Mouse (Mus musculus): Measurements from ENCODE around the gene Tpmt. TPM values are rescaled to one million over a fixed set of nuclear protein-coding genes. Genes with fewer than 3 reads are reported as not detected.

The Tpmt gene
- polyA plus RNA-seq, 1 experiment, result 7.4 TPM

DNA sequence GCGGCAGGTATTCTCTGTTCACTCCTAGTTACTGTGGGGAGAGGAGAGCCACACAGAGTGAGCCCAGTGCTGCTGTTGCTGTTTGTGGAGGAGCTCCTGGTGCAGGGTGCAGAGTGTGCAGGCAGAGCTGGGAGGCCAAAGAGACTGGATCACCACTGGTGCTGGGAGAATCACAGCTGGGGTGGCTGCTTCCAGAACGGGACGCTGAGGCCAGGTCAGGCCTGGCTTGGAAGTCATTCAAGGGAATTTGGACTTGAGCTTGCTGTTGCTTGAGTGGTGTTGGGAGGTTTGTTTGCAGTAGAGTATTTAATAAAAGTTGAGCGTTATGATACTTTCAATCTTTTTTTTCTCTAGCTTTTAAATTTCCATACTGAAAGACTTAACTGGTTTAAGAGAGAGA, 3.5 kb upstream of the Tpmt start:
- Histone ChIP-seq H3K4me3 (no peak overlapping the region), H3ac (ENCODE audit: control insufficient read depth, insufficient read length) (no peak overlapping the region), H3K79me2 (ENCODE audit: control insufficient read depth, insufficient read depth) (no peaks in the 10 kb centered on the region), H3K4me2 (ENCODE audit: low read depth) (no peak overlapping the region), H3K27me3 (ENCODE audit: control insufficient read depth, insufficient read depth, insufficient read length) (no peaks in the 10 kb centered on the region), H3K36me3 (ENCODE audit: control insufficient read depth, insufficient read depth) (no peaks in the 10 kb centered on the region)
- TF ChIP-seq CEBPB (IDR thresholded peaks at IDR 0.05; ENCODE audit: insufficient read depth, poor library complexity, severe bottlenecking) (no peak), USF1 (IDR thresholded peaks at IDR 0.05; ENCODE audit: low read depth) (no peak), TCF12 (IDR thresholded peaks at IDR 0.05; ENCODE audit: insufficient read depth, poor library complexity, severe bottlenecking) (no peak), SRF (IDR thresholded peaks at IDR 0.05; ENCODE audit: control insufficient read depth, insufficient read length, low read depth) (no peak), POLR2A (IDR thresholded peaks at IDR 0.05; ENCODE audit: insufficient read length, low read depth) (no peak), E2F4 (IDR thresholded peaks at IDR 0.05; ENCODE audit: insufficient read depth) (no peak), REST (IDR thresholded peaks at IDR 0.05; ENCODE audit: insufficient read depth, insufficient read length) (no peak), TCF3 (IDR thresholded peaks at IDR 0.05; ENCODE audit: insufficient read length, low read depth) (no peak), MYOG (IDR thresholded peaks at IDR 0.05; ENCODE audit: control insufficient read depth in 1 of 3, insufficient read depth in 1 of 3, insufficient read length in 2 of 3, low read depth in 2 of 3) (no peak), POLR2AphosphoS2 (IDR thresholded peaks at IDR 0.05; ENCODE audit: insufficient read length, low read depth) (no peak), MYOD1 (IDR thresholded peaks at IDR 0.05; ENCODE audit: control insufficient read depth in 1 of 3, insufficient read length in 2 of 3, low read depth in 2 of 3) (no peak), MAX (IDR thresholded peaks at IDR 0.05; ENCODE audit: low read depth) (no peak)

DNA sequence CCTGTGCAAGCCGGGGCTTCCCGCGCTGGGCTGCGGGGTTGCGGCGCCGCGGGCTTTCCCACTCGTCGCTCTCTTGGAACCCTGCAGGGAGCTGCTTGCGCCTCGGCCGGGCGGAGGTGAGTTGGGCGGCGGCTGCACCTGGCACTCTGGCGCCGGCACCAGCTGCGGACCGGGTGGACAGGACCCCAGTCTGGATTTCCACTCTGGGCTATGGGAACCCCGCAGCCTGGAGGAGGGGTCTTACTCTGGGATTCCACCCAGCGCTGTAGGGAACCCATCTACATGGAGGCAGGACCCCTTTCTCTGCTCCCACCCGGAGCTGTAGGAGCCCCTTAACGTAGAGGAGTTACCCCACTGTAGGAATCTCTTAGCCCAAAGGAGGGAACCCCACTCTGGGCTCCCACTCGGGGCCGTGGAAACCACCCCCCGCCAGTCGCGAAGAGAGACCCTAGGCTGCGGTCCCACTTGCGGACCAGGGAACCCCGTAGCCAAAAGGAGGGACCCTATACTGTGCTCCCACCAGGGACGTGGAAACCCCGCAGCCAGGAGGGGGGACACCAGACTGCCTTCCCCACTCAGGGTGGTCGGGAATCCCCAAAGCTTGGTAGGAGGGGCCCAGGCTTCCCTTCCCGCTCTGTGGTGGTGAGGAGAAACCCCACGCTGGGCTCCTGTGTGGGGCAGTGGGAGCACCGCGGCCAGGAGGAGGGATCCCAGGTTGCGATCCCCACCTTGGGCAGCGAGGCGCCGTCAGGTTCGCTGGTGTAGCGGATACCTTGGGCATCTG, 512 bp downstream of the Tpmt start:
- Histone ChIP-seq H3K27me3 (ENCODE audit: control insufficient read depth, insufficient read depth, insufficient read length) (no peaks in the 10 kb centered on the region), H3K4me3 (peak overlapping the region; percentile 27), H3K36me3 (ENCODE audit: control insufficient read depth, insufficient read depth) (no peaks in the 10 kb centered on the region), H3K4me2 (ENCODE audit: low read depth) (peak overlapping the region; percentile 95), H3K79me2 (ENCODE audit: control insufficient read depth, insufficient read depth) (no peaks in the 10 kb centered on the region), H3ac (ENCODE audit: control insufficient read depth, insufficient read length) (peak overlapping the region; percentile 44)
- TF ChIP-seq POLR2A (IDR thresholded peaks at IDR 0.05; ENCODE audit: insufficient read length, low read depth) (no peak), TCF3 (IDR thresholded peaks at IDR 0.05; ENCODE audit: insufficient read length, low read depth) (no peak), E2F4 (IDR thresholded peaks at IDR 0.05; ENCODE audit: insufficient read depth) (no peak), MYOD1 (IDR thresholded peaks at IDR 0.05; ENCODE audit: control insufficient read depth in 1 of 3, insufficient read length in 2 of 3, low read depth in 2 of 3) (peak in 1 of 3 experiments; percentile 57), CEBPB (IDR thresholded peaks at IDR 0.05; ENCODE audit: insufficient read depth, poor library complexity, severe bottlenecking) (no peak), SRF (IDR thresholded peaks at IDR 0.05; ENCODE audit: control insufficient read depth, insufficient read length, low read depth) (no peak), MAX (IDR thresholded peaks at IDR 0.05; ENCODE audit: low read depth) (no peak), MYOG (IDR thresholded peaks at IDR 0.05; ENCODE audit: control insufficient read depth in 1 of 3, insufficient read depth in 1 of 3, insufficient read length in 2 of 3, low read depth in 2 of 3) (peak in 1 of 3 experiments; percentile 54), USF1 (IDR thresholded peaks at IDR 0.05; ENCODE audit: low read depth) (no peak), TCF12 (IDR thresholded peaks at IDR 0.05; ENCODE audit: insufficient read depth, poor library complexity, severe bottlenecking) (no peak), POLR2AphosphoS2 (IDR thresholded peaks at IDR 0.05; ENCODE audit: insufficient read length, low read depth) (no peak), REST (IDR thresholded peaks at IDR 0.05; ENCODE audit: insufficient read depth, insufficient read length) (no peak)

DNA sequence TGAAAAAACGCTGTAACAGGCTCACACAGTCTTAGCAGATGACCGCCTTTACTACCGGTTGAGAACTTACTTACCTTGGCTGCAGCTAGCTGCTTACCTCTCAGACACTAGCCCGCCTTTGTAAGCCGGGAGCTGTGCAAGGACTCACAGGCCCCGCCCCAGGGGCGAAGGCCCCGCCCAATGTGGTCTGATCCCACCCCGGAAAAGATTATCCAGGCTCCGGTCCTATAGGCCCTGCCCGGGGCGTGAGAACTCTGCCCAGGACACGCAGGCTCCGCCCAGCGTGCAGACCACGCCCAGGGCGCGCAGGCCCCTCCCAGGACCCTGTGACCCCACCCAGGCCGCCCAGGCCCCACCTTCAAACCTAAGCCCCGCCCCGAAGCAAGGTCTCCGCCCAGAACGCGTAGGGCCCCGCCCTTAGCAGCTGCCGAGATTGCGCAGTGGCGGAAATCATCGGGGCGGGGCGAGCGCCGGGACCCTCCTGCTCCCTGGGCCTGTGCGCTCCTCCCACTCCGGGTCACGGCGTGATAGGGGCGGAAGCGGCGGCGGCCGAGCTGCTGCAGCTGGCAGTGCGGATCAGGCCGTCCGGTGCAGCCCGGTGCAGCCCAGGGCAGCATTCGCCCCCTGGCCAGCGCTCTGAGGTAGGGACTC, 1.4 kb downstream of the Tpmt start, which contains the start of gene Kdm1b:
Gene Kdm1b (plus strand): TSS at position 470 of the 651 bp plus-strand sequence.
- no peaks in the 10 kb centered on the region for H3K79me2 ChIP-seq (ENCODE audit: control insufficient read depth, insufficient read depth)
- H3ac ChIP-seq (ENCODE audit: control insufficient read depth, insufficient read length), result peak within 1 kb of the TSS; percentile 44
- TF ChIP-seq TCF3 (IDR thresholded peaks at IDR 0.05; ENCODE audit: insufficient read length, low read depth) (peak; percentile 54), MAX (IDR thresholded peaks at IDR 0.05; ENCODE audit: low read depth) (no peak), POLR2AphosphoS2 (IDR thresholded peaks at IDR 0.05; ENCODE audit: insufficient read length, low read depth) (peak; percentile 93), POLR2A (IDR thresholded peaks at IDR 0.05; ENCODE audit: insufficient read length, low read depth) (peak; percentile 98), USF1 (IDR thresholded peaks at IDR 0.05; ENCODE audit: low read depth) (no peak), MYOG (IDR thresholded peaks at IDR 0.05; ENCODE audit: control insufficient read depth in 1 of 3, insufficient read depth in 1 of 3, insufficient read length in 2 of 3, low read depth in 2 of 3) (peak in 2 of 3 experiments; percentile 40 to 70), MYOD1 (IDR thresholded peaks at IDR 0.05; ENCODE audit: control insufficient read depth in 1 of 3, insufficient read length in 2 of 3, low read depth in 2 of 3) (peak in 2 of 3 experiments; percentile 68 to 85), REST (IDR thresholded peaks at IDR 0.05; ENCODE audit: insufficient read depth, insufficient read length) (no peak)
- no peaks in the 10 kb centered on the region for H3K36me3 ChIP-seq (ENCODE audit: control insufficient read depth, insufficient read depth)
- H3K4me3 ChIP-seq, result peak within 1 kb of the TSS; percentile 27
- no peaks in the 10 kb centered on the region for H3K27me3 ChIP-seq (ENCODE audit: control insufficient read depth, insufficient read depth, insufficient read length)
- peak within 1 kb of the TSS; percentile 95 for H3K4me2 ChIP-seq (ENCODE audit: low read depth)

DNA sequence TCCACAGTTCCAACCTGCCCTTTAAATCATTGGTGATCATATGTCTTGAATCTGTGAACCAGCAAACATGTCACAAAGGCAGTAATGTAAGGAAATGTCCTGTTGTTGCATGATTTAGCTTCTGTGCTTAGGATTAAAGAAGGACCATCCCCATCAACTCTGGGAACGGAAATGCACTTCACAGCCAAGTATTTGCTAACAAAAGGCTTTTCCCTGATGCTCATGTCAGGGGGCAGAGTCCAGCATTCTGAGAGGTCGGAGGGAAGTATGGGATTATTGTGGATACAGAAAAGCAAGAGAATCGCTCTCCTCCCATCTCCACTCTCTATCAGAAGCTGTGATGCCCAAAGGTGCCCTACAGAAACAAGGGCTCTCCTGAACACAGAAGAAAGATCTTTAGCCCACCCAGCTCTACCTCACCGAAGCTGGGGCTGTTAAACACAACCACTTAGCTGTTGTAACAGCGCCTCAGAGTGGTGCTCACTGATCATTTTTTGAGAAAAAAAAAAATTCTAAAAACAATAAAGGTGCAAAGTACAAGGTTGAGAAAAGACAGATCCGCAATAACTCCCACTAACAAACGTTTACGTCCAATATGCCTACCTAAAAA, 2.4 kb downstream of the Tpmt start:
- no peak for TF ChIP-seq MAX (IDR thresholded peaks at IDR 0.05; ENCODE audit: low read depth)
- no peak for TF ChIP-seq SRF (IDR thresholded peaks at IDR 0.05; ENCODE audit: control insufficient read depth, insufficient read length, low read depth)
- no peak for TF ChIP-seq CEBPB (IDR thresholded peaks at IDR 0.05; ENCODE audit: insufficient read depth, poor library complexity, severe bottlenecking)
- no peak for TF ChIP-seq MYOG (IDR thresholded peaks at IDR 0.05; ENCODE audit: control insufficient read depth in 1 of 3, insufficient read depth in 1 of 3, insufficient read length in 2 of 3, low read depth in 2 of 3)
- no peak for TF ChIP-seq POLR2AphosphoS2 (IDR thresholded peaks at IDR 0.05; ENCODE audit: insufficient read length, low read depth)
- TF ChIP-seq TCF12 (IDR thresholded peaks at IDR 0.05; ENCODE audit: insufficient read depth, poor library complexity, severe bottlenecking), result no peak
- no peak for TF ChIP-seq TCF3 (IDR thresholded peaks at IDR 0.05; ENCODE audit: insufficient read length, low read depth)
- no peak for TF ChIP-seq MYOD1 (IDR thresholded peaks at IDR 0.05; ENCODE audit: control insufficient read depth in 1 of 3, insufficient read length in 2 of 3, low read depth in 2 of 3)
- TF ChIP-seq E2F4 (IDR thresholded peaks at IDR 0.05; ENCODE audit: insufficient read depth), result no peak
- no peak for TF ChIP-seq POLR2A (IDR thresholded peaks at IDR 0.05; ENCODE audit: insufficient read length, low read depth)
- TF ChIP-seq REST (IDR thresholded peaks at IDR 0.05; ENCODE audit: insufficient read depth, insufficient read length), result no peak
- TF ChIP-seq USF1 (IDR thresholded peaks at IDR 0.05; ENCODE audit: low read depth), result no peak
- no peak overlapping the region for H3ac ChIP-seq (ENCODE audit: control insufficient read depth, insufficient read length)
- H3K36me3 ChIP-seq (ENCODE audit: control insufficient read depth, insufficient read depth), result no peaks in the 10 kb centered on the region
- no peaks in the 10 kb centered on the region for H3K79me2 ChIP-seq (ENCODE audit: control insufficient read depth, insufficient read depth)
- H3K4me2 ChIP-seq (ENCODE audit: low read depth), result peak overlapping the region; percentile 81
- H3K4me3 ChIP-seq, result peak overlapping the region; percentile 27
- H3K27me3 ChIP-seq (ENCODE audit: control insufficient read depth, insufficient read depth, insufficient read length), result no peaks in the 10 kb centered on the region

Data from myocyte (in vitro differentiated cells).